Mouse (Mus musculus) lung, embryonic 15.5 days (tissue): ENCODE data around the gene E330014E10Rik. TPM values are rescaled to one million over a fixed set of nuclear protein-coding genes. Genes with fewer than 3 reads are reported as not detected.
"Not testable (repeated sequence)": the region's sequence is repeated elsewhere in the genome, so short reads cannot be mapped to it uniquely, and the experiment has no call there.

Source experiments
- ATAC-seq: fragments of 200-750 bp; cut with Nextera tagmentation; 2 replicates; pipeline ENCODE4 v1.8.0; 2017; ENCODE audit warnings: moderate number of reproducible peaks, borderline replicate concordance; ENCODE audit not compliant: low FRiP score, low TSS enrichment; ENCODE audit errors: extremely low read depth
- H3K27ac ChIP-seq: fragments of 300-500 bp; sonication (generic); 2 replicates; pipeline ENCODE4 v1.5.1; 2015; ENCODE audit warnings: moderate library complexity, mild to moderate bottlenecking, inconsistent platforms
- H3K27me3 ChIP-seq: fragments of 300-500 bp; sonication (generic); 2 replicates; pipeline ENCODE4 v1.6.1; 2015; ENCODE audit warnings: inconsistent platforms
- H3K36me3 ChIP-seq: fragments of 300-500 bp; sonication (generic); 2 replicates; pipeline ENCODE4 v1.6.1; 2015; ENCODE audit warnings: inconsistent platforms
- H3K4me1 ChIP-seq: fragments of 300-500 bp; sonication (generic); 2 replicates; pipeline ENCODE4 v1.6.1; 2015; ENCODE audit warnings: inconsistent platforms
- H3K4me2 ChIP-seq: fragments of 300-500 bp; sonication (generic); 2 replicates; pipeline ENCODE4 v1.6.1; 2015; ENCODE audit warnings: inconsistent platforms, mild to moderate bottlenecking, moderate library complexity
- H3K4me3 ChIP-seq: fragments of 300-500 bp; sonication (generic); 2 replicates; pipeline ENCODE4 v1.5.1; 2015; ENCODE audit warnings: mild to moderate bottlenecking, inconsistent platforms
- H3K9ac ChIP-seq: fragments of 300-500 bp; sonication (generic); 2 replicates; pipeline ENCODE4 v1.6.1; 2015; ENCODE audit warnings: inconsistent platforms
- H3K9me3 ChIP-seq: fragments of 300-500 bp; sonication (generic); 2 replicates; pipeline ENCODE4 v1.6.1; 2016; ENCODE audit warnings: inconsistent platforms
- WGBS: fragments of 180-500 bp; shearing (Covaris S2); methylation state at CpG from one replicate; pipeline ENCODE4 v1.1.7; 2015; 5-methylcytosine and 5-hydroxymethylcytosine counted together
- polyA plus RNA-seq: library from polyadenylated mRNA; unstranded; fragments of >200 nt; fragmentation: Nextera tagmentation; extraction: Ambion mirVana; gene quantifications from 2 replicates; pipeline ENCODE4 v1.2.1, GENCODE M21; 2015

E330014E10Rik gene
- not detected in 2 replicates for polyA plus RNA-seq

DNA sequence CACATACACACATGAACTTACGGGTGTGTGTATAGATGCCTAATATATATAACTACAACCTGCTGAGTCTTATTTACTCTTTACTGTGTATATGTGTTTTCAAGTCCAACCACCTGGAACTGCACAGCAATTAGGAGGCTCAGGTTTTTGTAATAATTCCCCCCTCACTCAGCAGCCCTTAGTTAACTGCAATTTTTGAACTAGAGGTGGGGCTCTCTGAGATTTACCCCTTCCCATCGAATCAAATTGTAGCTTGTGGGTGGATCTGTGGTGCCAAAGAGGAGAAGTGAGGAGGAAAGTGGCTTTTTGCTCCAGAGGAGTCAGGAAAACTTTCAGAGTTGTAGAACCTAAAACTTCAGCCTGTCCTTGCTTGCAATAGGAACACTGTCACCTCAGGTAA lies at the start of gene E330014E10Rik:
TSS of gene E330014E10Rik (plus strand) at position 301 of the 400 bp plus-strand sequence.
- H3K4me3 ChIP-seq, H3K9ac ChIP-seq, H3K27me3 ChIP-seq, ATAC-seq, H3K9me3 ChIP-seq, H3K27ac ChIP-seq, H3K36me3 ChIP-seq, H3K4me2 ChIP-seq, H3K4me1 ChIP-seq: not testable (repeated sequence)
- no CpG with 5 or more reads among the region's 2 CpGs for whole genome bisulfite sequencing

DNA sequence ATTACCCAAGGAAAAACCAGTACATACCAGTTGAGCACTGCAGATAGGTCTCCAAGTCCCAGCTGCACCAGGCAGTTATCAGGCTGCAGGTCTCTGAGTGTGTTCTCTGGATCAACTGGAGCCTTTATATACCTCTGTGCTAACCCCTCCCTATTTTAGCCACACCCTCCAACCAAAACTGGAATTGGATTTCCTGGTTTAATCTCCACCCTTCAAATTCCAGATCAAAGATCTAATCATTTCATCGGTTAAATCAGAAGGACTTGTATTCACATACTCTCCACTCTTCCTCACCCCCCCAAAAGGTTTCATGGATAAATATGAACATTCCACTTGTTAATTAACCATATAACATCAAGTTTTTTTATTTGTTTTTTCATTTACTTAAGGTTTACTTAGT lies 39.7 kb upstream of the E330014E10Rik start, which contains the start of gene Gm7978:
TSS of gene Gm7978 (minus strand) at position 101 of the 400 bp plus-strand sequence.
- not testable (repeated sequence) for H3K4me2 ChIP-seq, H3K9me3 ChIP-seq, ATAC-seq, H3K27ac ChIP-seq, H3K4me3 ChIP-seq, H3K9ac ChIP-seq, H3K4me1 ChIP-seq, H3K27me3 ChIP-seq, H3K36me3 ChIP-seq
- WGBS = no CpG with 5 or more reads among the region's 1 CpGs

- not testable (repeated sequence) for H3K4me3 ChIP-seq, H3K9me3 ChIP-seq, H3K4me1 ChIP-seq, H3K27me3 ChIP-seq, H3K9ac ChIP-seq, ATAC-seq, H3K36me3 ChIP-seq, H3K4me2 ChIP-seq, H3K27ac ChIP-seq
- no CpG with 5 or more reads among the region's 3 CpGs for WGBS
These were observed 34.1 kb upstream of the E330014E10Rik start, which contains the start of gene Gm7982 for GRCm38 (mm10) chr5:95741714-95742113. Gene Gm7982, plus strand, starts transcription at chr5:95742014.

DNA sequence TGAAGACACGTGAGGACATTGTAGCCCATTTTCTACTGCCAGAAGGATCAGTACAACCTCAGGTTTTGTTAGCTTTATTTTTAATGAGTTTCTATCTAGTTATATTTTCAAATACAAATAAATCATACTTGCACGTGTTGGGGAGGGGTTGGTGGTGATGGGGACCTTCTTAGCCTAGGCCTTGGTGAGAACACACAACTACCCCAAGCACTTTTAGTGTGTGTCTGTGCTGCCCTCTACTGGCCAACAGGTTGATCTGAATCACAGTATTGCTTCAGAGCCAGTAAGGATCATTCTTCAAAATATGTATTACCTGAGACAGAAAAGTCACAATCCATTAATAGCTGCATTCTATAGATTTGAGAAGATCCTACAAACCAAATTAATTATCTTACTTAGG lies 35.1 kb downstream of the E330014E10Rik start:
- H3K9me3 ChIP-seq, H3K27ac ChIP-seq, H3K4me2 ChIP-seq, H3K36me3 ChIP-seq, H3K9ac ChIP-seq, ATAC-seq, H3K27me3 ChIP-seq, H3K4me1 ChIP-seq, H3K4me3 ChIP-seq: not testable (repeated sequence)
- WGBS = 60% methylated on average over 2 of the region's 2 CpGs

DNA sequence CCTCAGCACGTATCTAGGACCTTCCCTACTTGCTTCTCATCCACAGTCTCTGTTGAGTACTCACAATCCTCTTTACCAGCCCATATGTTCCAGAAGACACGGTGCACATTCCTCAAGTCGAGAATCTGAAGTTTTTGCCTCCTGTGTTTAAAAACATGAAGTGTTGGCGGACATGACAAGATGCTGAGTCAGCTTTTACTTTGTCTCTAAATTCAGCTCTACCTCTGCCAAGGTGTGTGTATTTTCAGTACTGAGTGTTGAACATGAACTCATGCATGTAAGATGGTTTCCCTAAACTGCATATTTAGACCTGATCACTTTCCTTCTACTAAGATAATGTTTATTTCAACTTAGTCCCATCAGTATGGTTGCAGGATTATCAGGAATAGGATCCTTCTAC lies 60.8 kb downstream of the E330014E10Rik start:
- WGBS = 52% methylated on average over 4 of the region's 4 CpGs
- no peak for ATAC-seq
- no peaks in the 10 kb centered on the region for H3K4me1 ChIP-seq
- no peaks in the 10 kb centered on the region for H3K36me3 ChIP-seq
- no peak overlapping the region for H3K27ac ChIP-seq
- H3K9ac ChIP-seq = no peak overlapping the region
- H3K4me3 ChIP-seq = no peak overlapping the region
- H3K9me3 ChIP-seq = no peaks in the 10 kb centered on the region
- H3K4me2 ChIP-seq = no peak overlapping the region
- H3K27me3 ChIP-seq = no peaks in the 10 kb centered on the region

GRCm38 (mm10) chr5:95854030-95854429 lies 78.2 kb downstream of the E330014E10Rik start:
- WGBS = 76% methylated on average over 3 of the region's 3 CpGs
- no peak for ATAC-seq
- no peaks in the 10 kb centered on the region for H3K9me3 ChIP-seq
- no peak overlapping the region for H3K27ac ChIP-seq
- no peaks in the 10 kb centered on the region for H3K27me3 ChIP-seq
- H3K9ac ChIP-seq = no peak overlapping the region
- no peaks in the 10 kb centered on the region for H3K4me1 ChIP-seq
- no peak overlapping the region for H3K4me3 ChIP-seq
- no peaks in the 10 kb centered on the region for H3K36me3 ChIP-seq
- no peak overlapping the region for H3K4me2 ChIP-seq

Other genes starting within 250 kb of the E330014E10Rik start
- gene Gm7971, start 181.1 kb upstream of the E330014E10Rik start, polyA plus RNA-seq = not detected in 2 replicates
- not detected in 2 replicates for gene Gm7978, start 39.8 kb upstream of the E330014E10Rik start, polyA plus RNA-seq
- gene Gm7982, start 34.0 kb upstream of the E330014E10Rik start, polyA plus RNA-seq = not detected in 2 replicates
- gene Cxcl13, start 181.0 kb downstream of the E330014E10Rik start, polyA plus RNA-seq = 6.2 and 8.1 TPM in 2 replicates